Mouse (Mus musculus) thymus, adult 2 months (tissue): ENCODE measurements around the gene Lca5.

ENCODE experiments used
- CTCF ChIP-seq: fragments of 200-500 bp; IDR thresholded peaks from 2 replicates; pipeline ENCODE4 v1.5.1; 2012; ENCODE audit warnings: mild to moderate bottlenecking, control low read depth, low read length, moderate library complexity, borderline replicate concordance; ENCODE audit not compliant: control insufficient read depth, poor library complexity, insufficient read depth; ENCODE audit errors: extremely low read depth
- POLR2A ChIP-seq: fragments of 200-500 bp; IDR thresholded peaks from 2 replicates; pipeline ENCODE4 v1.6.1; 2012; ENCODE audit warnings: mild to moderate bottlenecking, low read length, control low read depth, moderate library complexity; ENCODE audit not compliant: control insufficient read depth, poor library complexity, insufficient read depth; ENCODE audit errors: extremely low read depth

DNA sequence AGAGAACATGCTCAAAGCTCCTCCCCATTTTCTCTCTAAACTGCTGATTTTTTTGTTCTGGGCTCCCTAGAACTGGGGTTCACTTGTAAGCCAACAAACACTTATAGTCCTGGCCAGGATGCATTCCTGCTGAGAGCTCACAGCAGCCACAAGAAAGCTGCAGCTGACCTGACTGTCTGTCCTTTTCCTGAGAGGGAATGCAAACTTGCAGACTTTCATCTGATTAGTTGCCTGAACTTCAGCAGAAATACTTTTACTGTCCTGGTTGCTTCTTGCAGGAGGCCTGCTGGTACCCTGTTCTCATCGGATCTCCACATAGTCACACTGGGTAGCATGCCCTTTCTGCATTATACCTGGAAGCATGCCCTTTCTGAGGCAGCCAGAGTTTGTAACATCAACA is 91.0 kb downstream of the Lca5 start:
- TF ChIP-seq CTCF = no peak
- no peak for TF ChIP-seq POLR2A
